Mouse (Mus musculus) embryo, embryonic 11.5 days (tissue): Measurements from ENCODE around the gene Tnni1.

Source experiments
- DNase-seq: peaks from one replicate; pipeline ENCODE4 v3.0.0-alpha.2; 2012; ENCODE audit warnings: low read depth, low spot score

The Tnni1 gene

DNA sequence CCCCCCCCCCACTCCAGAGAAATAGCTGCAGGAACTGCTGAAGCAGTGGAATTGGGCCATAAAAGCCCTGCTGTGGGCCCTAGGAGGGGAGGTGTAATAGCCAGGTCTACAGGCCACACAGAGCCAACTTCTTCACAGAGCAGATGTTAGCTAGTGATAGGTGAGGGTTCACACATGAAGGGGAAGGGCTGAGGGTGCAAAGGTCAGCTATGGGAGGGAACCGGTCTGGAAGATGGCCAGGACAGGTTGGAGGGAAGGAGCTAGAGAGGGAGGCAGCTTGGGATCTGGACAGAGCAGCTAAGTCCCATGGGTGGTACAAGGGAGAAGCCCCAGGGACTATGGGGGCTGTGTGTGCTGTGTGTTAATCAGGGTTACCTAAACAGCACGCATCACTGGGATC, 30.9 kb downstream of the Tnni1 start:
- no peak for DNase-seq

DNA sequence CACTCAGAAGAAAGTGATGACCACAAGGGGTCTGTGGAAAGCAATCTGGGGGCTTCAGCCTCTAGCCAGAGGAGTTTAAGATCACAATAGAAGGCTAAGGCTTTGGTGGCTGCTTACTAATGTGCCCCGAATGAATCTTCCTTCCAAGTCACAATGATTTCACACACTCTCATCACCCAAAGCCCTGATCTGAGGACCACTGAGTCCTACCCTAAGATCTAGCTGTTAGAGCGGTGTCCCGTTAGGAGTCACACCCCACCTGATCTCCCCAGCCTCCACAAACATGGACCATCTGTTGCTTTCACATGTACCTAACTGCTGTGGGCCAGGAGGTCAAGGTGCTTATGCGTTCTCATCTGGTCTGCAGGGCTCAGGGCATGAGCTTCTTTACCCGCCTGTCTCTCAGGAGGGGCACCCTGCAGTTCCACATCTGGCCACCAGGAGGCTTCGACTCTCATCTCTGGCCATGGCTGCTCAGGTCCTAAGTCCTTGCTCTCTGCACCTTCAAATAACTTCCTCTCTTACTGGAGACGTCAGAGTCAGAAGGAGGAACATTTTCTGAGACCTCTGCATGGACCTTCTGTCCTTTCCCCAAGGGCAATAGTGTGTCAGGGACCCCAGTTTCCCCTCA, 31.9 kb downstream of the Tnni1 start:
- peak; percentile 59 for DNase-seq

DNA sequence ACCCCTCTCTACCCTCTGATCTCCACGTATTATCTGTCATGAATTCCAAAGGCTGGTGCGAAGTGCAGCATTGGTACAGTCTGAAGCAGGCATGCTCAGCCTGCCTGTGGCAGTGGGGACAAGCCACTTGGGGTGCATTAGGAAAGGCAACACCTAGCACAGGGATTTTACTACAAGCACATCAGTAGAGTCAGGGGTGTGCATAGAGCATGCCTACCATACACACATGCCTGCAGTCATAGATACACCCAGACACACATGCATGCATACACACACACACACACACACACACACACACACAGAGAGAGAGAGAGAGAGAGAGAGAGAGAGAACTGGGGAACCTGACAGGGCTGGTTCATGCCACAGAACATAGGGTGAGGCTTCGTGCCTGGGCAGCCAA, 33.0 kb downstream of the Tnni1 start:
- no peak for DNase-seq

DNA sequence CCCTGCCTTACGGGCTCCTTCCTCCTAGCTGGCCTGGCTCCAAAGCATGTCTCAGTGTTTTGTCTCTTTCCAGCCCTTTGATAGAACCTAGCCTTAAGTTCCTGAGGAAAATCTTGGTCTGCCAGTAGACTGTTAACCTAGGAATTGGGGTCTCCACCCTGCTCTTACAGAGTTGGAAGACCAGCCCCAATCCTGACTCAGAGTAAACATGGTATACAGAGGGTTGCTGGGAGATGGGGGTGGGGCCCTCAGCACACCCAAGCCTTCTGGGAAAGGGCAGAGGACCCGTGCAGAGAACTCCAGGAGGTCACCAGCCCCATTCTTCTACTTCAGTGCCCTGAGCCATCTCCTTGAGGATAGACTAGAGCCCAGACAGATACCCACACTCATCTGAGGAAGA, 33.4 kb downstream of the Tnni1 start:
- no peak for DNase-seq

DNA sequence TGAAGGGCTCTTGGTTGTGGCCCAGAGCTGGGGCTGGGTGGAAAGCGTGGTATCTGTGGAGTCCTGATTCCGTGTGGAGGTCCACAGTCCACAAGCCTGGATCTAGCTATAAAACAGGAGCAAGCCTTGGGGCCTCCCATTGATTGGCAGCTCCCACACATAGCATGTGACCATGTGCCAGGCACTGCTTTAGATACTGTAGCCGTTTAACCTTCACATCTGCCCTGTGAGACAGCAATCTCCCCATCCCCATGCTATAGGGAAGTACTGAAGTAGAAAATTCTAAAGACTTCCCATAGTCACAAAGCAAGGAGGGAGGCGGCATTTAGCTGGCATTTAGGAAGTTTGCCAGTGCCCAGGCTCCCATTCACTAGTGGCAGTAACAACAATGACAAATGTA, 33.8 kb downstream of the Tnni1 start:
- no peak for DNase-seq

DNA sequence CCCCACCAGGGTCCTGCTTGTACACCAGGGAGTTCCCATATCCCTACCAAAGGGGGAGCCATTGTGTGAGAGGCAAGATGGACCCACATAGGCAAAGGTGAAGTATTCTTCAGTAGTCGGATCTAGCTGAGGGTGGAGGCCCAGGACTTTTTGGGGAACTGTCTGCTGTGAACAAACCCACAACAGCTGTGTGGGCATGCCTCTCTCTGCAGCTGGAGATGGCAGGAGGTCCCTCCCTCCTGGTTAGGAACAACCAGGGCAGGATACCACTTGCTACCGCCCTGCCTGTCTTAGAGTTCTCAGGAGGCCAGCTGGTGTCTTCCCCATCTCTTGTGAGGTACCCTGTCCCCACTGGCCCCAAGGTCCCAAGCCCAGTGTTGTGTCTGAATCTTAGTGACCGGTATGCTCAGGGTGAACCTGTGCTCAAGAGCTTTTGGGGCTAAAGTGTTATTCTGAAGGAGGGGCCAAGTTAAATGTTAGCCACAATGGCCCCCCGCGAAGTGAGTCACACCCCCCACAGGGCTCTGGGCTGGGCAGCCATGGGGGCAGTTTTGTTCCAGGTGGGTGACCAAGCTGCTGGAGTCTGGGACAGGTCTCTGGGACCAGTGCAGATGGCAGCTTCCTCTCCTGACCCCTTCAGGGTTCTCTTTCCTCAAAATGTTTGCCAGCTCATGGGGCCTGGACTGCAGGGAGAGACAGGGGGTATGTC, 34.6 kb downstream of the Tnni1 start:
- no peak for DNase-seq

DNA sequence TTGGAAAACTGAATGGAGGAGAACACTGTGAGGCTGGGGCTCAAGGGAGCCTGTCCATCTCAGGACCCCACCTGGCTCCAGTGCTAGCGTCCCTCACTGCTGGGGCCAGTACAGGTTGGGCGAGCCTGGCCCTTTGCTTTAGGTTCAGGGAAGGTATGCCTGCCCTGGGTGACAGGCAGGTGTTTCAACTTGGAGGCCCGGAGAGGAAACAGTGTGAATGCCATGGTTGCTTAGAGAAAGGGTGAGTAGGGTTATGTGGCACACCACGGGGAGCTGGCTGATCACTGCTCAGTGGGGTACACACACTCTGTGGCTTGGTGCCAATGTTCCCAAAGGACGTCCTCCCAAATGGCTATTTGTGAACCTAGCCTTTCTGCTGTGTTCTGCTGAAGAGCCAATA, 35.3 kb downstream of the Tnni1 start:
- no peak for DNase-seq

DNA sequence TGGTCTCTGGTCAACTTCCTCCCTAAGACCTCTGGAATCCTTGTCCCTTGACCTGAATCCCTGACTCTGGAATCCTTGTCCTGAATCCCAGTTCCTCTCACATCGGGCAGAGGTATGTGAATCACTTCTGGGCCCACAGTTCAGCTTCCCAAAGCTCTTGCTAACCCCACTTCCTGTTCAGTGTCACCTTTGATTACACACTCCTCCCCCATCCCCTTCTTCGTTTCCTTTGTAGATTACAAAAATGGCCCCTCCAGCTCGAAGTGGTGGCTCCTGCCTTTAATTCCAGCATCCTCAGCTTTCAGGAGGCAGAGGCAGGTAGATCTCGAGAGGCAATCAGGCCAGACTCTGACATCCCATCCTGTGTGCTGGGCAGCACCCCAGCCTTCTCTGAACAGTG, 38.4 kb downstream of the Tnni1 start:
- DNase-seq, result no peak

DNA sequence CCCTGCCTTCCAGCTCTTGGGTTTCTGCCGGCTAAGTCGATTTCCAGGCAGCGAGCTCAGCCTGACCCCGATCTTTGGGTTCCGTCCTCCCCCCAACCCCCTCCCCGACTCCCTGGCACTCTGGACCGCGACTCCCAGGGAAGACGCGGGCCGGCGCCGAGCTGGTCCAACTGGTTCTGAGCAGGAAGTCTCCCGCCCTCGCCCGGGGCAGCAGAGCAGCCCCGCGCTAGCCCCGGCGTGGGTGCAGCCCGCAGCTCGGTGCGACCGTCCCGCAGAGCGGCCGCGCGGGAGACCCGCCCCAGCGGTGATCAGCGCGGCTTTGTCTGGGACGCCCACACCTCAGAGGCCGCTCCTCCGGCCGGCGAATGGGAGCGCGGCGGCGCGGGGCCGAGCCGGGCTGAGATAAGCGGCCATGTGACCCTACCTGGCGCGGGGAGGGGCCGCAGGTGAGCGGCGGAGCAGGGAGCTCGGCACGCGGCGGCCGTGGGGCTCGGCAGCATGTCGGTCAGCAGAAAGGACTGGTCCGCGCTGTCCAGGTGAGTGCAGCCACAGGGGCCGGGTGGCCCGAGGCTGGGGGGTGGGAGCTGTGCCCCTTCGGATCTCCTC, 39.4 kb downstream of the Tnni1 start, which contains the start of gene Lad1:
Gene Lad1, plus strand, starts transcription at position 118 of the 606 bp plus-strand sequence.
- no peak for DNase-seq

DNA sequence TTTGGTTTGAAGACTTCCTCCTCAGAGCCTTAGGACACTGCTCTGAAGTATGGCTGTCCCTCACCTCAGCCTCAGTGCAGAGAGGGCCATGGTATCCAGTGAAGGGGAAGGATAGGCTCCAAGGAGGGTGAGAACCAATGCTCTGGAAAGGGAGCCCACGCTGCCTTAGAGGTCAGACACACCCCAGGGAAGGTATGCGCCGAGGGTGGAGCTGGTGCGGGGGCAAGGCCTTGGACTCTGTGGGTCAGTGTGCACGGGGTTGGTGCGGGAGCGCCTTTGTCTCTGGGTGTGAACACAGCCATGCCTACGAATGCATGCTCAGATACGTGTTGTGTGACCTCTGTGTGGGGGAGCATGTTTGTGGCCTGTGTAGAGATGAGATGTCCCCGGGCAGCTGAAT, 40.8 kb downstream of the Tnni1 start:
- no peak for DNase-seq

DNA sequence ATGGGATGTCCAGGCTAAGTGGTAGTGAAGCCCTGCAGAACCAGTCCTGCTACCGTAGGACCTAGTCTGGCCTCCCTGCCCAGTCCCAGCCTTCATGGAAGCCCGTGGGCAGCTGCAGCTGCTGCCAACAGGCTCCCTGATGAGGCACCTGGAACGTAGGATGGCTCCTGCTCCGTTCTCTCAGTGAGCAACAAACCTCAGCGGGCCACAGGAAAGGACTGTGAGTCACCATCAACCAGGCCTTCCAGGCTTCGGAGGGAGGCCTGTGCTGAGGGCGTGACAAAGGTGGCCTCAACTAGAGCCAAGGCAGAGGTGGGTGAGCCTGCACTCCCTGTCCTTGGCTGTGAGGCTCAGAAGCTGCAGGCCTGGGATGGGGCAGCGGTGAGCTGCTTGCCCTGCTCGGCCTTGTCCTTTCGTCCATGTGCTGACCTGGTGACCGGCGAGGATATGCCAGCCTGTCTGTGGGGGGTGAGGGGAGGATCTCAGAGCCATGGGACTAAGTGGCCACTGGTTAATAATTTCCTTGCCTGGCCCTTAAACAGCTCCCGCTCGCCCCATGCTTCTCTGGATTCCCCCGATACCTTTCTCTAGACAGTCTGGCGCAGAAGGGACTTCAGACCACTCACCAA, 41.6 kb downstream of the Tnni1 start:
- DNase-seq, result no peak

DNA sequence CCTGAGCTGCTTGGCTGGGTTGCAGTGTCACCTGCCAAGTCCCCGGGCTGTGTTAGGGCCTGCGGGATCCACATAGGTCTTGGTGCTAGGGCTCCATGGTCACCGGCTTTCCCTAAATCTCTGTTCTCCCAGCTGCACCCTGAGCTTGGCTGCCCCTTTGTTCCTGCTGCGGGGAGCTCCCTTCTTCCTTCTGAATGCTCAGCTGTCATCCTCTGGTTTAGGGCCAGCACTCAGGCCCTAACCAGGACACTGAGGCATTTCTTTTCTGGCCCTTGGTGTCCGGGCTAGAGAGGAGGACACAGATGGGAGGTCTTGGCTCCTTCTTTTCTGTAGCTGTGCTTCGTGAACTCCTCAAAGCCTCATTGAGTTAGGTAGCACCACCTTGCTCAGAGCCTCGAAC, 42.5 kb downstream of the Tnni1 start:
- no peak for DNase-seq

DNA sequence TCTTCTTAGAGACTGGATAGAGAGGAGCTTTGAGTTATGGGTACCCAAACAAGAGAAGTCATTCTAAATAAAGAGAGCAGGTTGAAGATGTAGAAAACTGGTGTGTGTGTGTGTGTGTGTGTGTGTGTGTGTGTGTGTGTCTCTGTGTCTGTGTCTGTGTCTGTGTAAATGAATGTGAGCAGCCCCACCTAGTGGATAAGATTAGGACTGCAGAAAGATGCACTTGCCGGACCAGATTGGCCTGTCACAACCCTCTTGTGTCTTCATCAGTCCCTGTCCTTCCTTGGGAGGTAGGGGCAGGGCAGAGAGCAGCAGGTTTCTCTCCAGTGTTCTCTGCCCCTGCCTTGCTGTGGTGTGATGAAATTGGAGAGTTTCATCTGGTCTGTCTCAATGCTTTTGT, 49.7 kb downstream of the Tnni1 start:
- no peak for DNase-seq

DNA sequence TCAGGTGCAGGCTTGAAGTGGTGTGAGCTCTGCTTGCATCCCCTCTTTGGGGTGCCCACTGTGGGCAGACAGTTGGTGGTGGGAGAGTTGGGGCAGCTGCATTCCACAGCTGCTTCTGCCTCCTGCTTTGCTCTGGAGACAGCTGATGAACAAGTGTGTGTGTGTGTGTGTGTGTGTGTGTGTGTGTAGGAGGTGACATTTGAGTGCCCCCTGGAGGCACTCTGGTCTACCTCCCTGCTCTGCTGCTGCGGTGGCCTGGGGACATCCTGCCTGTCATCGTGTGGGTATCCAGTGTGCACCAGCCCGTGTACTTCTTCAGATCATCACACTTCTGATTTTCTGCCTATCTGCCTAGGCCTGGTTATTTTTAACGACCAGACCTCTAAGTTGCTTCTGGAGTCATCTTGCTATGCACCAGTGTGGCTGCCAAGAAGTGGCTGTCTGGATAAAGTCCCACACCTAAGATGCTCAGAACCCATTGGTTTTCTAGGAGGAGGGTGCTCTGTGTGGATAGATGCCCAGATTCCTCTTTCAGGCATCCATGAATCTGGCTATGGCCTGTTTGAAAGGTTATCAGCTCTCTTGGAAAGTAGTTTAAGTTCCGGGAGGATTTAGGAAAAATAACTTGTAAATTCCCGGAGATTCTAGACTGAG, 55.1 kb downstream of the Tnni1 start:
- no peak for DNase-seq

DNA sequence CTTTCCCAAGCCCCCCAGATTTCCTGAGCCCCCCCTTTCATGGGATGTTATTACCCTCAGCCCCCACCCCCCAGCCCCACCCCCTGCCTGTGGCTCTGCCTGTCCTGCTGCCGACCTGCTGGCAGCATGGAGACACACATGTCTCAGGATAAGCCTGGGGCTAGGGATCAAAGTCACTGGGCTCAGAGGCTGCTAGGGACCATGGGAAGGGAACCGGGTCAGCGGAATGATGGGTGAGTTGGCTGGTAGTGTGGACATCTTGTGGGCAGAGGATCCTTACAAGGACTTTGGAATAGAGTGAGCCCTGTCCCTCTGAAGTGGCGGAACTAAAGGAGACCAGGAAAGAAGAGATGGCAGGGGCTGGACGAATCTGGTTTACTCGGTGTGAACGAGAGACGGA, 55.7 kb downstream of the Tnni1 start:
- no peak for DNase-seq

DNA sequence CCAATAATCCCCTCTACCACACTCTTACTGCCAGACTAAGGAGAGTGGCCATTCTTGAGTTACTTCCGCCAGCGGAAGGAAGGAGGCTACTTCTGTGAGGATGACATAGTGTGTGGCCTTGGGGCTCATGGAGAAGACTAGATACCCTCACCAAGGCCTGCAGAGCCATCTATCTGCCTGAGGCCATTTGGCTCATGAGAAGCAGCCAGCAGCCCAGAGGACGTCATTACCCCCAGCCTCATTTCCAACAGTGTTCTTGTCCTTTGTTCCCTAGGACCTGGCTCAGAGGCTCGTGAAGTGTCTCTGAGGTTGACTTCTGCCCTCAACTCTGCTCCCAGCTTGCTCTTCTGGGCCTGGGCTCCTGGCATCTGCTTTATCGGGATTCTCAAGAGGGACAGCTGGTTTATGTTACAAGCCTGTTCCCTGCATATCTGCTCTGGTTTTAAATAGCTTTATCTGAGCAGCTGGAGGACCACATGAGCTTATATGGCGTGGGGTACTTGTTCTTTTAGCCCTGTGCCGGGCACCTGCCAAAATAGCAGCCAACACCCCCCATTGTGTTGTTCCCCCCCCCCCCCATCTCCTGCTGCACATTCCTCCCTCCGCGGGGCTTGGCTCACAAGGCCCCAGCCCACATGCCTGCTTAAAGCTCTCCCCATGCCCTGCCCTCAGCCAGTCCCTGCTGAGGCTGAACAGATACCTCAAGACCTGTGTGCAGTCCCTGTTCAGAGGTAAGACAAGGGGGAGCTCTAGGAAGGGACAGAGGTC, 56.7 kb downstream of the Tnni1 start, which contains the start of gene Tnnt2:
Gene Tnnt2, plus strand, starts transcription at position 639 of the 768 bp plus-strand sequence.
- DNase-seq, result no peak

DNA sequence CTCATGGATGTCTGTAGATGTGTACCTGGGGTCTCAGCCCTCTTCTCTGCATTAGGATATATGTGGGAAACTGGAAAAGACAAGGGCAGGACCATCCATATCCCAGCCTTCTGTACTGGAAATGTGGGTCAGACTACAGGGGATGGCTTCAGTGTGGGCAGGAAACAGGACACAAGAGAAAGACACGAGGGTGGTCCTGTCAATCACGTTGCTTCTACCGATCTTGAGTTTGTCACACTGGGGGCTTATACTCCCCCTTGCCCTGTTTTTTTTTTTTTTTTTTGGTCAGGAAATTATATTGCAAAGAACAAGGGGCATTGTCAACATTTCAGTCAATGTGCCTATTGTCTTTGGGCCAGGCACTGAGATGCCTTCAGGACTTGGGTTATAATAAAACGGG, 59.4 kb downstream of the Tnni1 start:
- DNase-seq, result no peak

DNA sequence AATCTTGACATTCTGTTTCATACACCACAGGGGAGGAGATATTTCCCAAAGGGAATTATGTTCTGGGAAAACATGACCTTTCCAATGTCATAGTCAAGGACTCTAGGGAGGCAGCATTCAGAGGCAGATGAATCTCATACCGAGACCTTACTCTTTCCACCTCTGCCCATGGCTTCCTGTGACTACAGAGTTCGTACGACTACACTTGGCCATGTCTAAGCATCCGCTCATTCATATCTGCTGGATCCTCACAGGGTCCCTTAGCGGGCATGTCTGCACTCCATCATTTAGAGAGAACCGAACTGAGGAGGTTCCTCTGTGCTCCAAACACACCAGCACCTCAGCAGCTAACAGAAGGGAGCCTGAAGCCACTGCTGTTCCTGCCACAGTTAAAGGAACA, 59.8 kb downstream of the Tnni1 start:
- no peak for DNase-seq

DNA sequence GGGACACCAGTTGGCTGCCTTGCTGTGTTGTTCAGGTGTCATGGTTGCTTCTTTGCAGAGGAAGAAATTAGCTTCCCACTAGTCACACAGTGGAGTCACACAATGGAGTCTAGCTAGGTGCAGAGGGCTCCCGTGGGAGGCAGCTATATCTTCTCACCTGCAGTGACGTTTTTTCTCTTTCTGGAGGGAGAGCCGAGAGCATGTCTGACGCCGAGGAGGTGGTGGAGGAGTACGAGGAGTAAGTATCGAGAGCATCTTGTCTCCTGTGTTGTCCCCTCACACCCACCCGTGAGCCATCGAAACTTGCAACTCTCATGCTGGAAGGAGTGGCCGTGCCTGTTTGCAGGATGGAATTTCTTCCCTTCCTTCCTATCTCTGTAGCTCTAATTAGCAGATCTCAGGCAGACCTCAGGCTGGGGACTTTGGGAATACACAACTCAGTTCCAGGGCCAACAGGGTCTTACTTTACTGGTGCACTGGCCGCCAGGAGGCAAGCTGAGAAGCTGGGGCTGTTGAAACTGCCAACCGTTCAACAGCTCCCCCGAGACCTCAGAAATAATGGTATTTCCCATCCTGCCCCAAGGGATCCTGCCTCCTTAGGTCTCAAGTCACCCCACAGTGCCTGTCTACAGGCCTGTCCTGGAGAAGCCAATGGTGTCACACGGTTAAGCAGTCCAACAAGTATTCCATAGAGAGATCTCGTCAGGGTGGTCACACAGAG, 61.6 kb downstream of the Tnni1 start:
- DNase-seq, result no peak

DNA sequence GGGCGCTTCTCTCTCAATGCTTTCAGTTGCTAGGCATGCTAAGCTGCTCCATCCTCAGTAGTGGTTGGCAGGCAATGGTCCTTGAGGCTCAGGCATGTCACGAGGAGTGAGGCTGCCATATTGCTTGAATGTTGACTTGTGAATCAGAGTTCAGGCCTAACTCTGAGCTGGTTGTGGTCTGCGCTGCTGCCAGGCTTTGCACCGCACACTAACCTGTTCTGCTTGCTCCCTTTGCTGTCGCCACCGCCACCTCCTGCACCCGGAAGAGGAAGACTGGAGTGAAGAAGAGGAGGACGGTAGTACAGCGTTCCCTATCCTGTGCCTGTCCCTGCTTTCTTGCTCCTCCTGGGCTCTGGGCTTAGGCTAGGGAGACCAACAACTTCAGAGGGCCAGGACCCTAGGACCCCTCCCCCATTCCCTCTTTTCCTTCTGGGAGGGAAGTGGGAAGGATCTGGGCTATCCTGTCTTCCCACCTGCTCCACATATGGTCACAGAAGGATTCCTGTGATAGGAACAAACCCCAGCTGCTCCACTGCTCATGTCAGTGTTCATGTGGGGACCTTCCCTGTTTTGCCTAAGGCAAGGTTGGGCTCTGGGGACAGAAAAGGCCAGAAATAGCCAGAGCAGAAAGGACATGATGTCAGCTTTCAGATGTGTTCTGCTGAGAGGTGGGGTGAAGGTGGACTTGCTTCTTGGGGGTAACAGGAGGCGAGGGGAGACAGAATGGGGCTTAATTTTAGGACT, 64.5 kb downstream of the Tnni1 start:
- no peak for DNase-seq
